Mouse (Mus musculus): Measurements from ENCODE around the gene Nt5e.

DNA sequence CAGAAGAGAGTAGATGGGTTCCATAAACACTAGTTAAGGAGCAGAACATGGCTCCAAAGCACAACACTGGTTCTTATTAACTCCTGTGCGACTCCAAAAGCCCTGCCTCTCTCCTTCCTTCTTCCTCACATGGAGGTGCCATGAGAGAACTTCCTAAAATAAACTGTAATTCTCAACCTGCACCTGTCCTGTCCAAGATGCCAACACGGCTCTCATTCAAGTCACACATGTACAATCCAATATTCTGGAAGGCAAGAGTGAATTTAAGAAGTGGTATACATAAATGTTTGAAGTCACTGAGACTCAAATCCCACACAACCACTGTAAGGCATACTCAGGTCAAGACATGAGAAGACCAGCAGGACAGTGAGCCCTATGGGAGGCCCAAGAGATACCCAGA lies 44.2 kb downstream of the Nt5e start:
- no peak for TF ChIP-seq GATA1 (IDR thresholded peaks at IDR 0.05; ENCODE audit: low read length)
- TF ChIP-seq TAL1 (IDR thresholded peaks at IDR 0.05; ENCODE audit: low read length), result no peak
